Mouse (Mus musculus) left cerebral cortex, postnatal 36 days (tissue): ENCODE results near the gene Klf1. TPM values are rescaled to one million over a fixed set of nuclear protein-coding genes. Genes with fewer than 3 reads are reported as not detected.

Experiments
- DNase-seq, 2 experiments: peaks; one replicate each; pipeline ENCODE4 v3.0.0; 2021 to 2022; ENCODE audit warnings: low spot score in 2 of 2, mixed read lengths in 1 of 2
- intact Hi-C: fragments of 180-260 bp; cut with DNase I; formaldehyde crosslinking; loops from one replicate; pipeline ENCODE4 v1.15.1; 2025
- total RNA-seq, 2 experiments: library from RNA; stranded (reverse); gene quantifications; 2 replicates each; pipeline ENCODE4 v1.2.3; 2021

Gene Klf1
- total RNA-seq, 2 experiments from 2014 or later, result not detected

DNA sequence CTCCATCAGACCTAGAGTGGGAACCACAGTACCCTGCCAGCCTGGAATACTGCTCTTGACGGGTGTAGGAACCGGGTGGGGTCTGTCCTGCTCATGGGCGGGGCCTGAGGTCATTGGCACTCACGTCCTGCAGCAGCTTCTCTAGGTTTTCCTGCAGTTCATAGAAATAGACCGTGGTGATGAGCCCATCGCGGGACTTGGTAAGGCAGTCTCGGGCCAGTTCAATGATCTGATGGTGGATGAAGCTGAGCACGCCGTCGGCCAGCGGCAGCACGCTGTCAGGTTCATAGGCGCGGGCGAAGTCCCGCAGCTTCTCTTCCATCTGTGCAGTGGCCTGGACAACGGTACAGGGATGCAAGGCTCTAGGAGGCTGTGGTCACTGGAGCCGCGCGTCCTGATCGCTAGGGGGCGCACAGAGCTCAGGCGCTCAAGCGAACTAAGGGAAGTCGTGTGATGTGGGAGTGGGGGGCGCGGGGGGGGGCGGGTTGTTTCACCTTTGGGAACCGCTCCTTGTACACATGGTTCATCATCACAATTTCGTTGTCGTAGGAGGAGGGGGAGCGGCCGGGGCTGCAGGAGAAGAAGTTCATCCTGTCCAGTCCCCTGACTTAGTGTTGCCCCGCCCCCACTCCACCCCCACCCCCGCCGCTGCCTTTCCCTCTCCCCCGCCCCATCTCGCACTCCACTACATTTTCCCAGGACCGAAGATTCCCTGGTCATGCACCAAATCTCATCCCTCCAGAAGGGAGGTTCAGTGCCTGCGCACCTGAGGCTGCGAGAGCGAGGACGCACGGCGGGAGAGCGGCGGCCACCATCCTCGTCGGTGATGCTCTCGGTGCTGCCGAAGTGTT is 27.0 kb downstream of the Klf1 start:
- intact Hi-C loops, result no loop called here
- peak; percentile 60 to 68 for DNase-seq

DNA sequence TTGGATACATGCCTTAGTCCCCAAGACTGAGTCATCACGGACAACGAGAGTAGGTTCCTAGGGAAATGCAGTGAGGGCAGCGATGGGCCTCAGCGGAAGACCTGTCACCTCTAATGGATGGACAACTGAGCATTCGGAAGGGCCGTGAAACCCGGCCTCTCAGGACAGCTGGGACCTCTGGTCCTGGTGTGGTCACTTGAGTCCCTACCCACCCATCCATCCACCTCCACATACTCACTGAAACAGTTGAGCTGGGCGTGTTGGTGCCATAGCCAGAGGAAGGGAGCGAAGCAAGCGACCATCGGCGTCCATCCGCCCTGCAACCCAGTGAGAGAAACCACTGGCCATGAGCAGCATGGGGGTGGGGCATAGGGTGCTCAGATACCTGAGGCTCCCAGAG is 28.9 kb downstream of the Klf1 start:
- intact Hi-C loops, result no loop called here
- no peak for DNase-seq

DNA sequence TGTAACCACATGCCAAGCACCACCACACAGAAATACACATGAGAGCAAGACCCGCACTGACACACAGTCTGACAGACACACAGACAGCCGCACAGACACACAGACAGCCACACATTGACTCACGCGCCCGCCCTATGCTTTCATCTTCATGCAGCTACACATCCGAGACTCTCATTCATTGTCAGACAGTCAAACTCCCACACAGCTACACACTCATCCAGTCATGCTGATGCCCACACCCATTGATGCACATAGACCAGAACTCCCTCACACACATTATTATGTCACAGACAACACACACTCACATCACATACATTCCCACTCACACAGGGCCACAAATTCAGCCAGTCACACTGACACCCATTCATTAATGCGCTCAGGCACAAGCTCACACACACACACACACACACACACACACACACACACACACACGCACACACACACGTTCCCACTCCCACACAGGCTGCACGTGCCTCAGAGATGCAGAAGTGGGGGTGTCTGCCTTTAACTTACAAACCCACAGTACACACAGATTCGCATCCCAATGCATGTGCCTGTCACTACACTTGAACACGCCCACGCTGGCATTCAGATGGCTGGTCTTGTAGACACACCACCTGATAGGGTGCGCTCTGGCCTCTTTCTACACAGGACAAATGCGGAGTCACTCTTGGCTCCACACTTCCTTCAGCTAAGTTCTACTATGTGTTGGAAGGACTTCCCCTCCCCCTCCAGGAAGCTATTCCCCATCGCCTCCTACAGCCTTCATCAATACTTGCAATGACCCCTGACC is 32.2 kb downstream of the Klf1 start:
- intact Hi-C loops, result no loop called here
- DNase-seq, result peak; percentile 39 to 41

DNA sequence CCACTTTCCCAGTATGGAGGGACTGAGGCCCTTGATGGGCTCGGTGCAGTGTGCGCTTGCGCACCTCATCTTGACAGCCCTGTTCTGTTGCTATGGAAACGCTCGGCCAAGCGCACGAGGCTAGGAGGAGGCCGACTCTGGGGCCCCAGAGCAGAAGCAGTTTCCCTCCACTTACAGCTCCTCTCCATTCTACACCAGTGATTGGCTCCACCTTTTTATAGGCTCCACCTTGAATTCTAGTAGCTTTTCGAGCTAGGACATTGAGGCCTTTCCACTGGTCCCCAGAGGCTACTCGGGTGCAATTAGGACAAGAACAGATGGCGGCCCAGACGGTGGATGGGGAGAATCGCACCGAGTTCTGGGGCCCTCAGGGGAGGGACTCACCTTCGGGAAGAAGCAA is 33.1 kb downstream of the Klf1 start:
- intact Hi-C loops, result no loop called here
- peak; percentile 43 to 55 for DNase-seq

DNA sequence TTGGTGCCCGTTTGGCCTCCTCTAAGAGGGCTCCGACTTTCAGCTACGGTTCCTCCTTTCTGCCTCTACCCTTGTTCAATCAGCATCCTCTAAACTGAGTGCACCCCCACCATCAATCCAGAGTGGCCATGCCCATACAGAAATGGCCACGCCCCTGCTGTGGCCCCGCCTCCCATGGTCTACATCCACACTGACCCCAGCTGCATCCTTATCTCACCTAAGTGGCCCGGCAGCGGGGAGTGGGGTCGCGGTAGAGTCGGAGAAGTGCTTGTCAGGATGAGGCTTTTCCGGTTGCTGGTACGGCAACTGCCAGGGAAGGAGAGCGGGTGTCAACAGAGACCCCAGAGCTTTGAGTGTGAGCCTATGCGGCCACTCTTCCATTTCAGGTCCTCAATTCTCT is 33.8 kb downstream of the Klf1 start:
- DNase-seq, result no peak
- intact Hi-C loops, result no loop called here

DNA sequence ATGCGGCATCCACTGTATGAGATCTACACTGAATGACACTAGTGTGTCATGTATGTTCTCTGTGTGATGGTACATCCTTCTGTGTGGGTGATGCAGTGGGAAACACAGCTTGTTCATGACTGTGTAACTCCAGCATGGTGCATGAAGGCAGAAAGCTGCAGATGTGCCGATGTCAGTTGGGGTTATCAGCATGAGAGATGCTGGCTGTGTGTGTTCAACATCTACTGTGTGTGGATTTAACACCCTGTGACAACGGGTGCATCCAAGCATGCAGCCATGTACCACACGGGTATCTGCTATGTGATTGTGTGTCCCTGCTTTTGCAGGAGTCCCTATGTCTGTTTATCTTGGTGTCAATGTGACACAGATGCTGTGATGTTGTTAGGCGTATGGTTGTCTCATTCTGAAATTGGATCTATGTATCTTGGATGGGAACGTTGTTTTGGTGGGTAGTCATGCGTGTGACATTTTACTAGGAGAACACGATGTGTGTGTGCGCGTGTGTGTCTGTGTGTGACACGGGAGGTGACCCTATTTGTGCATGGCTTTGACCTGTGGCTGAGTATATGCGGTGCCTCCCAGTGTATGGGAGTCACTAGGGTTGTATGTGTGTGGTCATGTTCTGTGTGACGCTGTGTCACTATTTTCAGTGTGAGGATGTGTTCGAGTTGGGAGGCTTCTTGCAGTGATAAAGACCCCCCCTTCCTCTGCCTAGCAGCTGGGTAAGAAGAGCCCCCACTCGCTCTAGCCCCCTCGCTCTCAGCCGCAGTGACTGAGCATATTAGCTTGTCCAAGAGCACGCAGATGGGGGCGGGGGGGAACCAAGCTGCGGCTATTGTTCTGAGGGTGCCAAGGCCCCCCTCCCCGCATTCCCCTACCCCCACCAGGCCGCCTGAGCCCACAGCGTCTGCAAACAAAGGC is 34.6 kb downstream of the Klf1 start:
- DNase-seq, result no peak
- intact Hi-C loops, result no loop called here

DNA sequence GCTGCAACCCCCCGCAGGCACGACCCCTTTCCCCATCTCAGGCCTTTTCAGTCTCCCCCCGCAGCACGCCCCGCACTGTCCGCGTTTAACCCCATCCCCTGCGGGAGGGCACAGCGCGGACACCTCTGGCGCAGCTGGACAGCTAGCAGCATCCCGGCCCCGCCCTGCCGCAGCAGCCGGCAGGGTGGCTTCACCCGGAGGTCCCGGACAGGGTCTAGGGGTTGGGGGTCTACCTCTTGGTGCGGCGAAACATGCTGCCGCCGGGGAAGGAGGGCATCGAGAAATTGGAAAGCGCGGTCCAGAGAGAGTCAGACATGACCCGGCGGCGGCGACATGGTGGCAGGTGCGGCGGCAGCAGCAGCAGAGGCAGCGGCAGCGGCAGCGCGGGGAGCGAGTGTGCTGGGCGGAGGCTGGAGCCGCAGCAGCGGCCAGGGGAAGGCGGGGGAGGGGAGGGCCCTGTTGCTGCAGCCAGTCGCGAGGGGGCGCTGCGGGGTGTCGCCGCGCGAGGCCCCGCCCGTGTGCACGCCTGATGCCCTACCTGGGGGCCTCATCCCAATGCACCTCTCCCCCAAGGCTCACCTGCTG is 35.3 kb downstream of the Klf1 start, which contains the start of gene Mast1:
TSS of gene Mast1 (minus strand) at position 398 of the 585 bp plus-strand sequence.
- peak; percentile 68 to 82 for DNase-seq
- intact Hi-C loops, result no loop called here

- no peak for DNase-seq
- intact Hi-C loops, result no loop called here
Observed at GRCm38 (mm10) chr8:84937620-84938485, 36.1 kb downstream of the Klf1 start.

DNA sequence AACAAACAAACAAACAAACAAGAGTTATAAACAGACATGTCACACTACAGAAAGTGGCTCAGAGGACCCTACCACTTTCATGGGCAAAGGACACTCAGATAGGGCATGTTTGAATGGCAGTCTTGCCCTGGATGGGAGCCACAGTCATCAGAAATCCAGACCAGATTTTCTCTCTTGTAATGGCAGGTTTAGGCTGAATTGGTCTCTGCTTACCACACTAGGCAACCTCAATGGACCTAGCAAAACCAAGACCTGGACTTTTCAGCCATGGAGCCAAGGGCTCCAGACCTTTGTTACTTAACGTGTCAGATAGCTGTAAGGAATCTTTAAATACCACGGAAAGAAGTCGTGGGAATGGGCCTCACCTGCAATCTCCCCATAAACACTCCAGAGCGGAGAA is 42.0 kb downstream of the Klf1 start:
- intact Hi-C loops, result no loop called here
- no peak for DNase-seq

GRCm38 (mm10) chr8:84944478-84945160 is 42.9 kb downstream of the Klf1 start:
- DNase-seq, result peak; percentile 69 to 78
- intact Hi-C loops, result no loop called here

- intact Hi-C loops, result no loop called here
Observed at GRCm38 (mm10) chr8:84945235-84945632, 43.5 kb downstream of the Klf1 start.

GRCm38 (mm10) chr8:84945633-84946527 is 44.2 kb downstream of the Klf1 start:
- intact Hi-C loops, result loop anchor here (1.0 kb wide), 1 partner anchor 19 kb away; no protein-coding TSS in a partner anchor
- DNase-seq, result peak; percentile 40 to 62

More at GRCm38 (mm10) chr8:84945235-84945632, 43.5 kb downstream of the Klf1 start:
- peak; percentile 83 to 90 for DNase-seq

- no peak for DNase-seq
- intact Hi-C loops, result loop anchor here (1.0 kb wide), 1 partner anchor 19 kb away; no protein-coding TSS in a partner anchor
Observed at GRCm38 (mm10) chr8:84946528-84947240, 45.0 kb downstream of the Klf1 start, which contains the start of gene Rtbdn. Rtbdn (plus strand) TSS chr8:84946991.

GRCm38 (mm10) chr8:84947241-84947545 is 45.5 kb downstream of the Klf1 start:
- DNase-seq, result no peak
- intact Hi-C loops, result no loop called here

DNA sequence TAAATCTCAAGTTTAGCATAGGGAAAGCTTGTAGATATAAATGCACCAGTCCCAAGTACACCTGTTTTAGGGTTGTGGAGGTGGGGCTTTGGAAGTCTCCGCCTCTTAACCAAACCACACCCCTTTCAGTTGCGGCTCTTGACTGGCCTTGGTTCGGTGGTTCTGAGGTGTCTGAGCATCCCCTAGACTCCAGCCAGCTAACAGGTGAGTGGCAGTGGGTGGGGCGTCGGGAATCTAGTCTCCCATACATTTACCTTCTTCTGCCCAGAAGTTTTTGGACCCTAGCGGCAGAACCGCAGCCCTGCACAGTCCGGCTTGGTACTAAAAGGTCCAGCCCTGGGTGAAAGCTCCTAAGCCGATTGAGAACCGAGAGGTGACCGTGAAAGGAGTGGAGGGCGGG is 48.0 kb downstream of the Klf1 start:
- intact Hi-C loops, result no loop called here
- DNase-seq, result no peak

- intact Hi-C loops, result no loop called here
- no peak for DNase-seq
Observed at GRCm38 (mm10) chr8:84952612-84953255, 51.0 kb downstream of the Klf1 start.
